Mouse (Mus musculus): ENCODE results near the gene Gm648. TPM values are rescaled to one million over a fixed set of nuclear protein-coding genes. Genes with fewer than 3 reads are reported as not detected.
A peak's percentile ranks its signal among the peaks of the same experiment; 100 is the strongest.

Gm648 gene
- total RNA-seq (2021), result not detected
- not detected in 2 replicates for polyA plus RNA-seq (2012; rRNA removed)
- long read RNA-seq, result 0 reads

GRCm38 (mm10) chrX:56549506-56549905, at the start of gene Gm648:
TSS of gene Gm648 (minus strand) at chrX:56549606.
- WGBS, result 76% methylated on average over 7 of the region's 7 CpGs
- no peak for TF ChIP-seq POLR2A (IDR thresholded peaks at IDR 0.05; ENCODE audit: insufficient read depth, low read depth, low read length)

GRCm38 (mm10) chrX:56597887-56598640, 48.7 kb upstream of the Gm648 start, which contains the start of gene Mmgt1:
TSS of gene Mmgt1 (minus strand) at chrX:56598069.
- 15% methylated on average over 44 of the region's 44 CpGs for WGBS
- intact Hi-C loops (cut with DNase I), result no loop called here
- H3K79me2 ChIP-seq (replicated peaks; ENCODE audit: control insufficient read depth, insufficient read depth, low read length), result peaks cover 1% of the 10 kb centered on the region; the same call in 1 of the 2 replicates

More at GRCm38 (mm10) chrX:56549506-56549905, at the start of gene Gm648:
- Histone ChIP-seq H3K4me1 (ENCODE audit: control insufficient read depth, insufficient read depth, low read length) (no peaks in the 10 kb centered on the region), H3K79me2 (replicated peaks; ENCODE audit: control insufficient read depth, insufficient read depth, low read length) (no peaks in the 10 kb centered on the region), H3K9ac (ENCODE audit: low read depth, low read length) (no peak within 1 kb of the TSS), H3K36me3 (ENCODE audit: control insufficient read depth, insufficient read depth, low read length) (no peaks in the 10 kb centered on the region), H3K4me3 (no peak within 1 kb of the TSS), H3K27me3 (ENCODE audit: control insufficient read depth, insufficient read depth, low read length) (no peaks in the 10 kb centered on the region), H3K27ac (no peak within 1 kb of the TSS)
- no peak for DNase-seq
- intact Hi-C loops (cut with DNase I), result no loop called here

GRCm38 (mm10) chrX:56597219-56597886, 47.9 kb upstream of the Gm648 start:
- Histone ChIP-seq H3K4me1 (ENCODE audit: control insufficient read depth, insufficient read depth, low read length) (no peaks in the 10 kb centered on the region), H3K27ac (peak overlapping the region; percentile 72), H3K9ac (ENCODE audit: low read depth, low read length) (peak overlapping the region; percentile 79), H3K79me2 (replicated peaks; ENCODE audit: control insufficient read depth, insufficient read depth, low read length) (peaks cover 1% of the 10 kb centered on the region; the same call in 1 of the 2 replicates), H3K27me3 (ENCODE audit: control insufficient read depth, insufficient read depth, low read length) (no peaks in the 10 kb centered on the region), H3K36me3 (ENCODE audit: control insufficient read depth, insufficient read depth, low read length) (no peaks in the 10 kb centered on the region), H3K4me3 (peak overlapping the region; percentile 54)
- intact Hi-C loops (cut with DNase I), result no loop called here
- TF ChIP-seq EP300 (IDR thresholded peaks at IDR 0.05; ENCODE audit: insufficient read depth, low read depth, low read length) (no peak), POLR2A (IDR thresholded peaks at IDR 0.05; ENCODE audit: insufficient read depth, low read depth, low read length) (no peak), CTCF (IDR thresholded peaks at IDR 0.05) (peak; percentile 33)
- no peak for DNase-seq
- 11% methylated on average over 25 of the region's 25 CpGs for WGBS

More at GRCm38 (mm10) chrX:56597887-56598640, 48.7 kb upstream of the Gm648 start, which contains the start of gene Mmgt1:
- H3K27me3 ChIP-seq (ENCODE audit: control insufficient read depth, insufficient read depth, low read length), result no peaks in the 10 kb centered on the region
- DNase-seq, result peak; percentile 89 to 95
- peak within 1 kb of the TSS; percentile 79 for H3K9ac ChIP-seq (ENCODE audit: low read depth, low read length)
- TF ChIP-seq POLR2A (IDR thresholded peaks at IDR 0.05; ENCODE audit: insufficient read depth, low read depth, low read length), result peak; percentile 55
- no peak for TF ChIP-seq CTCF (IDR thresholded peaks at IDR 0.05)
- TF ChIP-seq EP300 (IDR thresholded peaks at IDR 0.05; ENCODE audit: insufficient read depth, low read depth, low read length), result 0 out of 2 replicates have a peak, but pooled peaks have one; percentile 13
- H3K4me1 ChIP-seq (ENCODE audit: control insufficient read depth, insufficient read depth, low read length), result no peaks in the 10 kb centered on the region
- peak within 1 kb of the TSS; percentile 72 for H3K27ac ChIP-seq
- H3K4me3 ChIP-seq, result peak within 1 kb of the TSS; percentile 54
- no peaks in the 10 kb centered on the region for H3K36me3 ChIP-seq (ENCODE audit: control insufficient read depth, insufficient read depth, low read length)

- Histone ChIP-seq H3K27me3 (ENCODE audit: control insufficient read depth, insufficient read depth, low read length) (no peaks in the 10 kb centered on the region), H3K4me3 (no peak overlapping the region), H3K9ac (ENCODE audit: low read depth, low read length) (no peak overlapping the region), H3K36me3 (ENCODE audit: control insufficient read depth, insufficient read depth, low read length) (no peaks in the 10 kb centered on the region), H3K79me2 (replicated peaks; ENCODE audit: control insufficient read depth, insufficient read depth, low read length) (no peaks in the 10 kb centered on the region), H3K27ac (no peak overlapping the region), H3K4me1 (ENCODE audit: control insufficient read depth, insufficient read depth, low read length) (no peaks in the 10 kb centered on the region)
- DNase-seq, result no peak
- 73% methylated on average over 2 of the region's 2 CpGs for WGBS
- intact Hi-C loops (cut with DNase I), result no loop called here
- TF ChIP-seq CTCF (IDR thresholded peaks at IDR 0.05) (no peak), POLR2A (IDR thresholded peaks at IDR 0.05; ENCODE audit: insufficient read depth, low read depth, low read length) (no peak), EP300 (IDR thresholded peaks at IDR 0.05; ENCODE audit: insufficient read depth, low read depth, low read length) (no peak)
Observed at GRCm38 (mm10) chrX:56578200-56578599, 28.8 kb upstream of the Gm648 start.

- intact Hi-C loops (cut with DNase I), result no loop called here
- no peak overlapping the region for H3K9ac ChIP-seq (ENCODE audit: low read depth, low read length)
- 23% methylated on average over 6 of the region's 6 CpGs for WGBS
Observed at GRCm38 (mm10) chrX:56572465-56572864, 23.1 kb upstream of the Gm648 start.

More at GRCm38 (mm10) chrX:56572465-56572864, 23.1 kb upstream of the Gm648 start:
- Histone ChIP-seq H3K4me3 (no peak overlapping the region), H3K4me1 (ENCODE audit: control insufficient read depth, insufficient read depth, low read length) (no peaks in the 10 kb centered on the region), H3K79me2 (replicated peaks; ENCODE audit: control insufficient read depth, insufficient read depth, low read length) (no peaks in the 10 kb centered on the region), H3K27me3 (ENCODE audit: control insufficient read depth, insufficient read depth, low read length) (no peaks in the 10 kb centered on the region), H3K36me3 (ENCODE audit: control insufficient read depth, insufficient read depth, low read length) (no peaks in the 10 kb centered on the region), H3K27ac (no peak overlapping the region)
- TF ChIP-seq EP300 (IDR thresholded peaks at IDR 0.05; ENCODE audit: insufficient read depth, low read depth, low read length) (no peak), CTCF (IDR thresholded peaks at IDR 0.05) (peak; percentile 73), POLR2A (IDR thresholded peaks at IDR 0.05; ENCODE audit: insufficient read depth, low read depth, low read length) (no peak)
- peak; percentile 3 to 26 for DNase-seq

Data from heart, adult 2 months (tissue).